Mouse (Mus musculus) skeletal muscle tissue, adult 2 months (tissue): Measurements from ENCODE around the gene Gabpb2.

Source experiments
- DNase-seq: peaks from one replicate; pipeline ENCODE4 v3.0.0-alpha.2; 2012; ENCODE audit warnings: low read depth, low spot score

The Gabpb2 gene

GRCm38 (mm10) chr3:95195772-95196171 lies 21.9 kb downstream of the Gabpb2 start:
- DNase-seq, result no peak

- DNase-seq, result no peak
Measured at GRCm38 (mm10) chr3:95194721-95195135, 23.0 kb downstream of the Gabpb2 start.

GRCm38 (mm10) chr3:95186888-95187287 lies 30.8 kb downstream of the Gabpb2 start:
- no peak for DNase-seq

DNA sequence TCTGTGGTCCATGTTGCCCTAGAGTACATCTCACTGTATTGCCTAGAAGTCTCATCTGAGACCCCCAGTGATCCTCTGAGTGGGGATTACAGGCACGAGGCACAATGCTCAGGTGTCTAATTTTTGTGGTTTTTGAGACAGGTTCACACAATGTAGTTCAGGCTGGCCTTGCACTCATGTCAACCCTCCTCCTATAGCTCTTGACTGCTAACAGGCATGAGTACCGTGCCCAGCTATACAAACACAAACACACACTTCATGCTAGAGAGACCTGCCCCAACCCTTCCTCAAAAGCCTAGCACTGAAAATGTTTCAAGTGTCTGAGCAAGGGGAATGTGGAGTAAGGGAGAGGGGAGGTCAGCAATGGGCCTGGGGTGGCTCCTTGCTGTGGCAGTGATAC lies 31.6 kb downstream of the Gabpb2 start:
- no peak for DNase-seq

GRCm38 (mm10) chr3:95184796-95185577 lies 32.7 kb downstream of the Gabpb2 start:
- DNase-seq, result no peak

- no peak for DNase-seq
Measured at GRCm38 (mm10) chr3:95181841-95182240, 35.9 kb downstream of the Gabpb2 start.

- no peak for DNase-seq
Measured at GRCm38 (mm10) chr3:95179890-95180289, 37.8 kb downstream of the Gabpb2 start.

GRCm38 (mm10) chr3:95178948-95179347 lies 38.8 kb downstream of the Gabpb2 start:
- DNase-seq, result no peak

DNA sequence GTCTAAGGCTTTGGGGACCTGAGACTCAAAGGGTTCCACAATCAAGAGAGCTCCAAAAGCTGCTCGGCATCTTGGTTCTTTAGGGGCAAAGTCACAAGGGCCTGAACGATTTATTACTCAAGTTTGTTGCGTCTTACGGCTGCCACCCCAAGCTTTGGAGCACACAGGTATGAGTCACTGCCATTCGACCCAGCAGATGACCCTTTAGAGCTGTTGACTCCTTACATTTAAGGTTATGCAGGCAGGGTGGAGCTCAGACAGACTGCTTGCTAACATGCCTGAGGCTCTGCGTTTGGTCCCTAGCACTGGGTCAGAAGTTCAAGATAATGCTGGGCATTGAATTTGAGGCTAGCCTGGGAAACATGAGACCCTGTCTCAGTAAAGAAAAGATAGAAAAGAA lies 40.1 kb downstream of the Gabpb2 start:
- DNase-seq, result no peak

- no peak for DNase-seq
Measured at GRCm38 (mm10) chr3:95176500-95176899, 41.2 kb downstream of the Gabpb2 start.

- DNase-seq, result peak; percentile 80
Measured at GRCm38 (mm10) chr3:95174011-95174592, 43.6 kb downstream of the Gabpb2 start.

GRCm38 (mm10) chr3:95173256-95173949 lies 44.3 kb downstream of the Gabpb2 start:
- no peak for DNase-seq

DNA sequence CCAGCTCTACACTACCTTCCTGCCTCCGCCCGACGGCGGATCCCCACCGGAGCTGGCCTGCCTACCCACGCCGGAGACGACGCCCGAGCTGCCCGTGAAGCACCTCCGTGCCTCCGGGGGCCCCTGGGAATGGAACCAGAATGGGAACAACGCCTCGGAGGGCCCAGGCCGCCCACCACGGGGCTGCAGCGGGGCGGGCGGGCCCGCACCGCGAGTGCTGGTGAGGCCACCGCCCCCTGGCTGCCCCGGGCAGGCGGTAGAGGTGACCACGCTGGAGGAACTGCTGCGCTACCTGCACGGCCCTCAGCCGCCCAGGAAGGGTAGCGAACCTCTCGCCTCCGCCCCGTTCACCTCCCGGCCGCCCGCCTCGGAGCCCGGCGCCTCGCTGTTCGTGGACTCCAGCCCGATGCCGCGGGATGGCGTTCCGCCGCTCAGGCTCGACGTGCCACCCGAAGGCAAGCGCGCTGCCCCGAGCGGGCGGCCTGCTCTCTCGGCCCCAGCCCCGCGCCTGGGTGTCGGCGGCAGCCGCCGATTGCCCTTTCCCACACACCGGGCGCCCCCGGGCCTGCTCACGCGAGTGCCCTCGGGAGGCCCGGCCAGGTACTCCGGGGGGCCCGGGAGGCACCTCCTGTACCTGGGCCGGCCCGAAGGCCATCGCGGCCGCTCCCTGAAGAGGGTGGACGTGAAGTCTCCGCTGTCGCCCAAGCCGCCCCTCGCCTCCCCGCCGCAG lies 45.0 kb downstream of the Gabpb2 start:
- no peak for DNase-seq

DNA sequence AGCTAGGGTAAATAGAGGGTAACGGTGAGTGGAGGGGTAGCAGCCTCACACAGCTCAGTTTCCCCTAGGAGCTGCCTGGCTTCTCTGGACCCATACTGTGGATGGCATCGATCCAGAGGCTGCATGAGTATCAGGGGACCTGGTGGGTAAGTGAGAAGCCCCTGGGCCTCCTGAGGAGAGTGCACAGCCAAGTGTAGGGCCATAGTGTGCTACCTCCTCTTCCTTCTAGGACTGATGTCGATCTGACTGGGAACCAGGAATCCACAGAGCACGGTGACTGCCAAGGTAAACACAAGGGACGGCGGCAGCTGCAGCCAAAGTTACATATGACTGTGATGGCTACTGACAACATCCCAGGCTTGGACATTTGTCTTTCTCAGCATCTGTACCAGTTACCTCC lies 46.6 kb downstream of the Gabpb2 start:
- DNase-seq, result no peak

DNA sequence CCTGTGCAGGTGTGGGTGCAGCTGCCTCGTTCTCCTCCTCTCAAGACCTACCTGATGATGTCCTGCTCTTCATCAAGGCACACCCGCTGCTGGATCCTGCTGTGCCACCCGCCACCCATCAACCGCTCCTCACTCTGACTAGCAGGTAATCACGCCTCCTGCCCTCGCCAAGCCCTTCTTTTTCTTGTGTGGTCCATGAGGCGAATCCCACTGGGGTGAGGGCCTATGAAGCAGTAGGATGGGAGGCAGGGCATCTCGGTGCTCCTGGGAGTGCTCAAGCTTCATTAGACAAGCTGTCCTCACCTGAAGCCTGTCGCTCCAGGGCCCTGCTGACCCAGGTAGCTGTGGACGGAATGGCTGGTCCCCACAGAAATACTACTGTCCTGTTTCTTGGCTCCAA lies 47.7 kb downstream of the Gabpb2 start:
- DNase-seq, result no peak

DNA sequence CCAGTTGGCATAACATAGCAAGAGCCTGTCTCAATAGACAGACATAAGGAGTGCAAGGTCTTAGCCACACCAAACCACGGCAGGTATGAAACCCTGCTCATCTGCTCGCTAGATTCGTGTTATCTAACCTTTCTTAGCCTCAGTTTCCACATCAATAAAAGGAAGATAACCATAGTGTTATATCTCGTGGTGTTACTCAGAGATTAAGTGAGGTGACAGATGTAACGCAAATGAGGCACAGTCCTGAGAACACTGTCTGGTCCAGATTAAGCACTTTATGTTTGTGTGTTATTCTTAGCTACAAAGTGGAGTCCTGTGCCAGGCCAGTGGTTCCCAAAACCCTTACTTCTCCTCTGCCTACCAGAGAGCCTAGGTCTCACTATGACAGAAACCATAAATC lies 52.9 kb downstream of the Gabpb2 start:
- DNase-seq, result no peak

DNA sequence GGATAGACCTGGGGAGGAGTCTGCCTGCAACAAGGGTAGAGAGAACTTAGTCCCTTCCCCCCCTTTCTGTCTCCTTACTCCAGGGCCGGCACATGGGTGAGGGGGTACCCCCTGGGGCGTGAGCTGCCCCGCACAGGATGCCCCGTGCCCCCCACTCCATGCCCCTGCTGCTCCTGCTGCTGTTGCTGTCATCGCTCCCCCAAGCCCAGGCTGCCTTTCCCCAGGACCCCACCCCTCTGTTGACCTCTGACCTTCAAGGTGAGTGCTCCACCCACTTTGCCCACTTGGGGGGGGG lies 53.5 kb downstream of the Gabpb2 start:
- no peak for DNase-seq

GRCm38 (mm10) chr3:95163419-95164255 lies 54.1 kb downstream of the Gabpb2 start:
- peak; percentile 98 for DNase-seq

DNA sequence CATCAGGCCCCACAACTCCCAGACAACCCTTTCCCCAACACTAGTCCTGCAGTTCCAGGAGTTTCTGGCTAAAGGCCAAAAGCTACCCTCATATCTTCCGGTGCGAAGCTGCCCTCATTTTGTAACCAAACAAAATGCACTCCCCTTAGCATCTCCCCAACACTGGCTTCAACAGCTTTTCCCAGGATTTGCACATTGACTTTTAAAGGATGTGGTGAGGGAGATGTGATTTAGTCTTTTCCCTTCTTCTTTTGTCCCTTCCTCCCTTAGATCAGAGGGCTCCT lies 55.4 kb downstream of the Gabpb2 start:
- no peak for DNase-seq

GRCm38 (mm10) chr3:95161618-95162344 lies 55.9 kb downstream of the Gabpb2 start:
- DNase-seq, result no peak

DNA sequence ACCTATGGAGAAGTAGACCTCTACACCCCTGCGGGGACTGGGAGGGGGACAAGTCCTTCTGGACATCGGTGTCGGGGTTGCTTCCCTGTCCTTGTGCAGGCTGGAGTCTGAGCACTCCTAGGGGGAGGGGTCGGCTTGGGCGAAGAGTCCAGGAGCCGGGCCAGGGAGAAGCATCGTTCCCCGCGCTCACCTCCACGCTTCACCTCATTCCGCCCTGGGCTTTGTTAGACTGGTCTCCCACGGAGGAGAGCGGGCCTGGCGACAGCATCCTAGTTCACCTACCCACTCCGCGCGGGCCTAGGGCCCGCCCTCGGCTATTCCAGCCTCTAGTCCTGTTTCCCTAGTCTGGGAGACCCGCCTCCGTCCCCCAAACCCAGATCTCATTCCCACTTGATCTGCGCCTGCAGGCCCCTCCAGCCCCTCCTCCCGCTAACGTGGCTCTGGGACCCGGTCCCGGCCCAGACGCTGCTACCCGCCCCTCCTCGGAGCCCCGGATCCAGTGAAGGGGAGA lies 56.6 kb downstream of the Gabpb2 start:
- no peak for DNase-seq
